Mouse (Mus musculus): Measurements from ENCODE around the gene Ssbp4. TPM values are rescaled to one million over a fixed set of nuclear protein-coding genes. Genes with fewer than 3 reads are reported as not detected.

The Ssbp4 gene
- polyA plus RNA-seq, 1 experiment from 2014 or later: 100 TPM

DNA sequence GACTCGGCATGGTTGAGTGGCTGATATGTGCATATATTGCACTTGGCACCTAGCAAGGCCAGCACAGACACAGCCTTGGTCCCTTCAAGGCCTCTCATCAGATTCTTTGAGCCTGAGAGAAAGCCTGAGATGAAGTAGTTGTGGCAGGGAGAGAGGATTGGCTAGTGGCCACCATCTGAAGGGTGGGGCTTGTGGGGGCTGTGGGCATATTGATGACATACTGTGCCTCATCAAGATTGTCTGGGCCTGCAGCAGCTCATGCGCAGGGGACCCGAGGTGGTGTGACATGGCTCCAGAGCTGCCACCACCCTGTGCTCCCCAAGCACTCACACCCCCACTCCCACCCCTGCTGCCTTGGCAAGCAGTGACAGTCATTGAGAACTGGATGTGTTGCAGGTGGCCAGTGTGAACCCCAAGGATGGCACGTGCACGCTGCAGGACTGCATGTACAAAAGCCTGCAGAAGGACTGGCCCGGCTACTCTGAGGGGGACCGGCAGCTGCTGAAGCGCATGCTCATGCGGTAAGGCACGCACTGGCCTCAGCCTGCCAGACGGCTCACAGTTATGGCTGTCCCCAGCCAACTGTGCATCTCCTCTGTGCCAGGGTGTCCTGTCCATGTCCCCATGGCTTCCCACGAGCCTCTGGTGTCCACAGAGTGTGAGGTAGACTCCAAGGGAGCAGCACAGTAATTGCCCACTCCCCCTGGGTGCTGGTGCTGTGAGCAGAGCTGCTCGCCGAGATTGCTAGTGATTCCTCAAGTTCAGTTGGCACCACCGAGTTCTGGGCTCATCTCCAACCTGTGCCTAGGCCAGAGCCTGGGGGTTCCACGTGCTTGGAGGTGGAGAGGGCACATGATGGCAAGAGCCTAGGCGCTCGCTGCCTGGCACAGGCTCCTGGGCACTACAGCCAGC, 24.9 kb downstream of the Ssbp4 start:
- no peak for ATAC-seq (ENCODE audit: insufficient number of reproducible peaks, insufficient read depth, low FRiP score, low TSS enrichment, low read depth)
- no peak overlapping the region for H3K4me3 ChIP-seq
- 92% methylated on average over 18 of the region's 18 CpGs for WGBS
- H3K9ac ChIP-seq: no peak overlapping the region
- no peak overlapping the region for H3K27ac ChIP-seq
- no peaks in the 10 kb centered on the region for H3K9me3 ChIP-seq
- H3K36me3 ChIP-seq: peaks cover 93% of the 10 kb centered on the region
- no peak overlapping the region for H3K4me2 ChIP-seq
- no peaks in the 10 kb centered on the region for H3K27me3 ChIP-seq
- no peaks in the 10 kb centered on the region for H3K4me1 ChIP-seq

DNA sequence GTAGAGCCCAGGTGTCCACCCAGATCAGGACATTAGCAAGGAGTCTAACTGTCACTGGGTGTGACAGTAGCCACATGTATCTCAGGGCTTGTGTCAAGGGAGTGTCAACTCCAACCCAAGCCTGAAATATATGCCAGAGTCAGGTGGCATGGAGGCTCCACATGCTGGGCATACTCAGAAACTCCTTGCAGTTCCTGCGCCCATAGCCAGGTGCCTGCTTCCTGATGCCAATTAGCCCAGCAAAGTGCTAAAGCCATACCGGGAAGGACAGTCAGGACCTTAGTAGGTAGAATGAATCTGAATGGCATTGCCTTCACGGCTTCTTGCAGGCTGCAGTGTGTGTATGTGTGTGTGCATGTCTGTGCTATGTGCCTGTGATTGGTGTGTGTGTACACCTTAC, 31.5 kb downstream of the Ssbp4 start:
- no peaks in the 10 kb centered on the region for H3K4me1 ChIP-seq
- WGBS: 93% methylated on average over 3 of the region's 3 CpGs
- peaks cover 66% of the 10 kb centered on the region for H3K36me3 ChIP-seq
- no peak overlapping the region for H3K4me3 ChIP-seq
- no peak overlapping the region for H3K27ac ChIP-seq
- no peak for ATAC-seq (ENCODE audit: insufficient number of reproducible peaks, insufficient read depth, low FRiP score, low TSS enrichment, low read depth)
- no peaks in the 10 kb centered on the region for H3K9me3 ChIP-seq
- H3K4me2 ChIP-seq: no peak overlapping the region
- H3K27me3 ChIP-seq: no peaks in the 10 kb centered on the region
- 0 out of 2 replicates have a peak overlapping the region, but pooled peaks have one; percentile 36 for H3K9ac ChIP-seq

DNA sequence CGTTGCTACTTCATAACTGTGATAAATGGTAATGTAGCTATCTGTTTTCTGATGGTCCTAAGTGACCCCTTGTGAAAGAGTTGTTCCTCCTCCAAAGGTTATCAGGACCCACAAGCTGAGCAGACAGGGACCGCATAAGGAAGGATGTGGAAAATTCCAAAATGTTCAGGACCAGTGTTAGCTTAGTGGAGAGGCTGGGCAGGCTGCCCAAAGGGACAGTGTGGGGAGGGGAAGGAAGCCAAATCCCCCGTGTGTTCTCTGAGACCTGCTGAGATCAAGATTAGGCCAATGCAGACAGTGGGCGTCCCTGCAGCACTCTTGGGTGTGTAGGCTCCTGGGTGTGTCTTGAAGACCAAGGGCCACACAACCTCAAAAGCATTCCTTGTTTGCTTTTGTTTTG, 33.8 kb downstream of the Ssbp4 start:
- Histone ChIP-seq H3K9ac (no peak overlapping the region), H3K36me3 (peaks cover 45% of the 10 kb centered on the region)
- WGBS: 90% methylated on average over 4 of the region's 4 CpGs

DNA sequence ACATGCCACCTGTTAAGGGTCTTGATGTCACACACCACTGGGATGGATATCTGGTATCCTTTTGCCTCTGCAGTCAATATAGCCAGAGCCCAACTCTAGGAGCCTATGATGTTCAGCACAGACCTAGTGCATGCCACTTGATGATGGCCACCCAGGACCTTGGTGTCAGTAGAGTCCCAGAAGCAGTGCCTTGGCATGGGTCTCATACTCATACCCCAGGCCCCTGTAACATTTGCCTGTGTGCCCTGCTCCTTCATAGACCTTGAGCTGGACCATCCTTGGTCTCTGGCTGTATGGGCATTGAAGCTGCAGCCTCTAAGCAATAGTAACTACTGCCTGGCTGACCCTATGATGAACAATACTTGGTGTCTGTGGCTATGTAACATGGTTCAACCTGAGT, 34.4 kb downstream of the Ssbp4 start:
- H3K4me2 ChIP-seq: no peak overlapping the region
- no peak overlapping the region for H3K27ac ChIP-seq
- peaks cover 48% of the 10 kb centered on the region for H3K36me3 ChIP-seq
- H3K4me3 ChIP-seq: no peak overlapping the region
- H3K27me3 ChIP-seq: no peaks in the 10 kb centered on the region
- ATAC-seq (ENCODE audit: insufficient number of reproducible peaks, insufficient read depth, low FRiP score, low TSS enrichment, low read depth): no peak
- H3K9ac ChIP-seq: no peak overlapping the region
- H3K9me3 ChIP-seq: no peaks in the 10 kb centered on the region
- peaks cover 4% of the 10 kb centered on the region; the same call in 1 of the 2 replicates for H3K4me1 ChIP-seq

More for the DNA sequence above, 33.8 kb downstream of the Ssbp4 start:
- Histone ChIP-seq H3K27ac (no peak overlapping the region), H3K27me3 (no peaks in the 10 kb centered on the region), H3K4me1 (peaks cover 4% of the 10 kb centered on the region; the same call in 1 of the 2 replicates), H3K4me2 (no peak overlapping the region), H3K9me3 (no peaks in the 10 kb centered on the region), H3K4me3 (no peak overlapping the region)
- no peak for ATAC-seq (ENCODE audit: insufficient number of reproducible peaks, insufficient read depth, low FRiP score, low TSS enrichment, low read depth)

DNA sequence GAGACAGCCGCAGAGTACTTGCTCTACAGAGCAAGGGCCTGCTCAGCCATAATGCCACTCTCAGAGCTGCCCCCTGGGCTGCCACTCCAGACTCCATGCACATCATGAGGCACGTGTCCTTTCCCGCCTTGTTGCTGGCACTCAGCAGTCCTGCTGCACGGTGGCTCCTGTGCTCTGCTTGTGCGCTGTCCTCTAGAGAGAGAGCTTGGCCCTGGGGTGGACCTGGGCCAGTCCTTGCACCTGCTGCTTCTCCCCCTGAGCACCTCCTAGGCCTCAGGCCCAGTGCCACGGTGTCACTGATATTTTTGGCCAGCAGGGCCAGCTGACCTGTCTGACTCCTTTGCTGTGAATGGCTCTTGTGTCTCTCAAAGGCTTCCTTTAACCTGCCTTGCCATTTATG, 37.7 kb downstream of the Ssbp4 start:
- WGBS: 82% methylated on average over 6 of the region's 6 CpGs
- Histone ChIP-seq H3K9me3 (no peaks in the 10 kb centered on the region), H3K4me2 (no peak overlapping the region), H3K4me1 (peaks cover 4% of the 10 kb centered on the region; the same call in 1 of the 2 replicates), H3K27ac (no peak overlapping the region), H3K36me3 (peaks cover 33% of the 10 kb centered on the region), H3K9ac (0 out of 2 replicates have a peak overlapping the region, but pooled peaks have one; percentile 27), H3K27me3 (no peaks in the 10 kb centered on the region), H3K4me3 (no peak overlapping the region)
- ATAC-seq (ENCODE audit: insufficient number of reproducible peaks, insufficient read depth, low FRiP score, low TSS enrichment, low read depth): no peak

DNA sequence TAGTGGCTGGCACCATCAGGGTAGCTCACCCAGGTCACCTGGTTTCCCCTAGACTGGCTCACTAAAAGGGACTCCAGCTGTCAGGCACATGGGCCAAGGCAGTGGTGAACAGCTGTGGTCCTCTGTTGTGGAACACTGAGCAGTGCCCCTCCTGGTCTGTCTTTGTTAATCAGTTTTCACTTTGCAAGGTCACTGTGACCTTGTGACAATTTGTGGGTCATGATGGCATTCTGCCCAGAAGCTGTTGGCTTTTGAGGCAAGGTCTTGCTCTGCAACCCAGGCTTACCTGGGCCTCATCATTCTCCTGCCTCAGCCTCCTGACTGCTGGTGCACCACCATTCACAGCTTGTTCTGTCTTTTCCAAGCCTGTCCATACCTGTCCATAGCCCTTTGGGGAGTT, 38.3 kb downstream of the Ssbp4 start:
- no peak for ATAC-seq (ENCODE audit: insufficient number of reproducible peaks, insufficient read depth, low FRiP score, low TSS enrichment, low read depth)
- no peak overlapping the region for H3K27ac ChIP-seq

DNA sequence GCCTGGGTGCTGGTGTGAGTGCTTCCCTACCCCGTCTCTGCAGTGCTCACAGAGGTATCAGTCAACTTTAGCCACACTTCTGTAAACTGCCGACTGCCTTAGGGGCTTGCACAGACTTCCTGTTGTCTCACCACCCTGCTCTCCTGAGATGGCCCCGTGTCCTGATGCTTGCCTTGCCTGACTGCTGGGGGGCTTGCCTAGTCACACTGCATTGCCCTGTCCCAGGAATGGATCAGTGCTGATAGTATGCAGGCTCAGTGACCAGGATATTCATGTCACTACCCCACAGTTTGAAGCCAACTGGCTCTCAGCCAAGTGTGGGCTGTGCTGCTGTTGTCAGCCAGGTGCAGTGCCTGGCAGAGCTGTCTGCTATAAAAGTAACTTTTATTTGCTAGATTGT, 43.1 kb downstream of the Ssbp4 start:
- Histone ChIP-seq H3K9ac (no peak overlapping the region), H3K4me3 (no peak overlapping the region), H3K27ac (0 out of 2 replicates have a peak overlapping the region, but pooled peaks have one; percentile 12), H3K27me3 (no peaks in the 10 kb centered on the region), H3K9me3 (no peaks in the 10 kb centered on the region), H3K36me3 (peaks cover 18% of the 10 kb centered on the region), H3K4me2 (no peak overlapping the region), H3K4me1 (peaks cover 13% of the 10 kb centered on the region)
- WGBS: 40% methylated on average over 3 of the region's 3 CpGs
- ATAC-seq (ENCODE audit: insufficient number of reproducible peaks, insufficient read depth, low FRiP score, low TSS enrichment, low read depth): no peak

More for the DNA sequence above, 38.3 kb downstream of the Ssbp4 start:
- Histone ChIP-seq H3K9me3 (no peaks in the 10 kb centered on the region), H3K4me1 (peaks cover 8% of the 10 kb centered on the region), H3K36me3 (peaks cover 35% of the 10 kb centered on the region), H3K4me3 (no peak overlapping the region), H3K4me2 (no peak overlapping the region), H3K9ac (no peak overlapping the region), H3K27me3 (no peaks in the 10 kb centered on the region)

DNA sequence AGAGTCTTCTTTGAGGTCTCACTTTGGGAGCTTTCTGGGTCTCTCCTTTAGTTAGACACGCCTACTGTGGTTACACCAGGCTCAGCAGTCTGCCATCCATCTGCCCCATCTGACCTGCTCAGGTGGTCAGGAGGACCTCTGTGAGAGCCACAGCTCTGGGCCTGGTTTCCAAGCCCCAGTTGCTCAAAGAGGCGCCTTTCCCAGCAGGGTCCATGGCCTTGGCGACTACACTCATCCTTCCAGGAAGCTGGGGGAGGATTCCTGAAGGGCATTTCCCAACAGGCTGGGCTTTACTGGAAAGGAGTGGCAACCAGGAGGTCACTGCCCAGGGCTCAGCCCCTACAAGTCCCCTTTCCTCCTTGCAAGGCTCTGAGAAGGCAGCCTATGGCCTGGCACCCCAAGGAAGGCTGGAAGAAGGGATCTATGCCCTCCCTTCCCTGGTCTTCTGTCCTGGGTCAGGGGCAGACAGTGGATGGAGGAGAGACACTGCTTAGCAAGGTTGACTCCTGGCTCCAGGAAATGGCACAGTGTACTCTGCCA, 43.9 kb downstream of the Ssbp4 start:
- Histone ChIP-seq H3K4me1 (peaks cover 13% of the 10 kb centered on the region), H3K36me3 (peaks cover 14% of the 10 kb centered on the region), H3K4me3 (no peak overlapping the region), H3K4me2 (no peak overlapping the region), H3K9me3 (no peaks in the 10 kb centered on the region), H3K9ac (0 out of 2 replicates have a peak overlapping the region, but pooled peaks have one; percentile 32), H3K27me3 (no peaks in the 10 kb centered on the region), H3K27ac (no peak overlapping the region)
- no peak for ATAC-seq (ENCODE audit: insufficient number of reproducible peaks, insufficient read depth, low FRiP score, low TSS enrichment, low read depth)
- WGBS: 77% methylated on average over 3 of the region's 3 CpGs

DNA sequence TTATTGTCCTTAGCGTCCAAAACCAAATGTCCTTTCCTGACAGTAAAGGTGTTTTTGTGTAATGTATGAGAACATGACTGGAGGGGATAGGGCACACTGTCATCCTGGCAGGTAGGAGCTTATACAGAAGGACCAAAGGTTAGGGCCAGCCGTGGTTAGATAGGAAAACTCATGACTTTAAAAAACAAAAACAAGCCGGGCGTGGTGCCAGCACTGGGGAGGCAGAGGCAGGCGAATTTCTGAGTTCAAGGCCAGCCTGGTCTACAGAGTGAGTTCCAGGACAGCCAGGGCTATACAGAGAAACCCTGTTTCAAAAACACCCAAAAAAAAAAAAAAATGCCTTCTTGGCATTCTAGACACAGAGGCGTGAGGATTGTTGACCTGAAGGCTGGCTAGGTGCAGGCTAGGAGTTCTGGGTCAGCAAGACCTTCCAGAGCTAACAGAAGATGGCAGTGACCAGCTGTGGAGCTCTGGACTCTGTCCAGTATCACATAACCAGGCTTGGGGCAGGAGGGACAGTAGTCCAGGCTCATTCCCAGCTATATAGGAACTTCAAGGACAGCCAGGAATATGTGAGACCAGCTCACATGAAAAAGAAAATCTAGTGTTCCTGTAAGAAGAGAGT, 44.8 kb downstream of the Ssbp4 start:
- no peak overlapping the region for H3K4me3 ChIP-seq
- H3K9me3 ChIP-seq: no peaks in the 10 kb centered on the region
- no peak overlapping the region for H3K27ac ChIP-seq
- peaks cover 11% of the 10 kb centered on the region for H3K36me3 ChIP-seq
- H3K9ac ChIP-seq: no peak overlapping the region
- ATAC-seq (ENCODE audit: insufficient number of reproducible peaks, insufficient read depth, low FRiP score, low TSS enrichment, low read depth): no peak
- H3K27me3 ChIP-seq: no peaks in the 10 kb centered on the region
- H3K4me1 ChIP-seq: peaks cover 13% of the 10 kb centered on the region
- 91% methylated on average over 6 of the region's 6 CpGs for WGBS
- H3K4me2 ChIP-seq: no peak overlapping the region

DNA sequence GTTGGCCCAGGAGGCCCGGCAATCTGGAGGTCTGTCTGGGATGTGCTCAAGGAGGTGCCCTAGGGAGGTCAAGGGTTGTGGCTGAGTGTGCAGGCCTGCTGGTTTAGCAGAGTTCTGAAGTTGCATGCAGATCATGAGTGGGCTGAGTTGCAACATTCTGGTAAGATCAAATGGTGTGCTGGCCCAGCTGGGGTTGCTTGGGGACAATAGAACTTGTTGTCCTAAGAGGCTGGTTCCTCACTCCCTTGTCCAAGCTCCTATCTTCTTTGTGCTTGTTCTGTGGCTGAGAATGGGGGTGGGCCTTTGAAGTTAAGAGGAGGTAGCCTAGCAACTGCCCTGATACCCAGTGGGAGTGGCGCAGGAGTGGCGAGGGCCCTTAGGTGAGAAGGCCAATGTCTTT, 45.9 kb downstream of the Ssbp4 start:
- no peak for ATAC-seq (ENCODE audit: insufficient number of reproducible peaks, insufficient read depth, low FRiP score, low TSS enrichment, low read depth)
- Histone ChIP-seq H3K9ac (no peak overlapping the region), H3K9me3 (no peaks in the 10 kb centered on the region), H3K4me3 (no peak overlapping the region), H3K36me3 (peaks cover 11% of the 10 kb centered on the region), H3K4me2 (no peak overlapping the region), H3K27ac (no peak overlapping the region), H3K27me3 (no peaks in the 10 kb centered on the region), H3K4me1 (peaks cover 19% of the 10 kb centered on the region)
- 85% methylated on average over 3 of the region's 3 CpGs for WGBS

DNA sequence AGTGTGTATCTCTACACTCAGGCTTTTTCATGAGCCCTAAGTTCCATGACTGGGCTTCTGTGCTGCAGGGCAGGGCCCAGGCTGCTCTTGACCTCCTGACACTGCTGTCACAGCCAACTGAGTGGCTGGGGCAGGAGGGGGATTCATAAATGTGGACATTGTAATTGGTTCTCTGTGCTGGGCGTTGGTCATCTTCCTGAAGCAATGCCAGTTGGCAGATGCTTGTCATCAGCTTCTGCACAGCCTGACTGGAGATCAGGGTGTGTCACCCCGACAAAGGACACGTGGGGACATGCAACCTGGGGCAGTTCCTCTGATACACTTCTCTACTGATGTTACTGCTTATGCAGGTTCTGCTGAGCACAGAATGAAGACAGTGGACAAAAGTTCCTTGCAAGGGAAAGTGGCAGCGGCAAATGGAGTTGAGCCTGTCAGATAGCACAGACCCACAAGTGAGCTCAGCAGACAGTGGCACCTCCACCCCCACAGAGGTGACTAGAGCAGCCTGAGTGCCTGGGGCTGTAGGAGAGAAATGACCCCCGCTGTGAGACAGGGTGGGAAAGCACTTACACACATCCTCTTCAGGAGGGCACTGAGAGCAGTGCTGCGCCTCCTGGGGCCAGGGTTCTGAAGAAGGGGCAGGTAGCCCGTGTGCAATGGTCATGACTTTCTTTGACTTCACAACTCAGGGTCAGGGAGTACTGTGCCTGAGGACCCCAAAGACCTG, 46.7 kb downstream of the Ssbp4 start:
- WGBS: 71% methylated on average over 7 of the region's 7 CpGs

More for the DNA sequence above, 46.7 kb downstream of the Ssbp4 start:
- Histone ChIP-seq H3K9me3 (no peaks in the 10 kb centered on the region), H3K4me2 (no peak overlapping the region), H3K4me1 (peaks cover 19% of the 10 kb centered on the region), H3K27ac (no peak overlapping the region), H3K4me3 (no peak overlapping the region), H3K36me3 (peaks cover 13% of the 10 kb centered on the region), H3K9ac (no peak overlapping the region), H3K27me3 (no peaks in the 10 kb centered on the region)
- no peak for ATAC-seq (ENCODE audit: insufficient number of reproducible peaks, insufficient read depth, low FRiP score, low TSS enrichment, low read depth)
